Mouse (Mus musculus): ENCODE results near the gene Kcnip4.

The Kcnip4 gene

DNA sequence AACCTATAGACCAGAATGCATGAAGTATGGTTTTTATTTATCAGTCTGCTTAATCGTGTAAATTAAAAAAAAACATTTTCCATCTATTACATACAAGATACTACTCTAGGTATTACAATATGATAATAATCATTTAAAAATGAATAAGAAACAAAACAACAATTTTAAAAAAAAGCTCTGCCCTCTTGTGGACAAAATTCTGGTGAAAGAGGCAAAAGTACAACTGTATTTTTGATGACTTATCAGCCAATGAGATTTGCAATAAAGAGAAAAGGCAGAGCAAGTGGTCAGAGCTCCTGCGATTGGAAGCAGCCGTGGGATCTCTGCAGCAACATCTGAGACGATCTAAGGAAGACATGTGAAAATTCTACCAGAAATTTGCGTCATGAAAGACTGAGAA, 172.6 kb downstream of the Kcnip4 start:
- DNase-seq, result no peak

DNA sequence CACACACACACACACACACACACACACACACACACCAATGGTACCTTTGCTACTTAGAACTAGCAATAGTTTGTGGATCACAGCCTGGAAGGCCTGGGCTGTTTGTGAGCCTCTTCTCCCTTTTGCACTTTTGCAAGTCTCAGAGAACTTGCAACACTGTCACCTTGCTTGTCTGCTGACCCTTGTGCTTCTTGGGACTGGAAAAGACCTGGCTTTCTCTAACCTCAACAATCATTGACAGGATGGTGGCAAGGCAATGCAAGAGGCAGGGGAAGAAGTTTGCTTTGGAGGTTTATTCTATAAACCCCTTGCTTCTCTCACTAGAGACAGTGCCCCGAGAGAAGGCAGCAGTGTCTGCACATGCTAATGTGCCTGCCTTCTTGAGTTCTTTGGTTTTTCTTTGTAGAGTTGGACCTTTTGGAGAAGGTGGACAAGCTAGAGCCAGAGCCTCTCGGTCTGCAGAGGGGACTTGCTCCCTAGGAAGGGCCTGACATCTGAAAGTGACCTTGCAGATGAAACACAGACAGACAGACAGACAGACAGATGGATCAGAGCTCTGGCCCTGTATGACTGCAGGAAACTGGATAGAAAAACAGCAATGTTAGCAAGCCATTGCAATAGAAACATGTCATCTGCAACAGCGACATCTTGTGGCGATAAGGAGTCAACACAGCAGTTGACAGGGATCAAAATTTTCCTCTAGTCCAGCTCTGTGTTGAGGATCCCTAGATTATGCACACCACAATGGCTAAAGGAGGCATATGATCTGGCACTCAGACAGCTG, 174.4 kb downstream of the Kcnip4 start:
- DNase-seq, result peak; percentile 44

DNA sequence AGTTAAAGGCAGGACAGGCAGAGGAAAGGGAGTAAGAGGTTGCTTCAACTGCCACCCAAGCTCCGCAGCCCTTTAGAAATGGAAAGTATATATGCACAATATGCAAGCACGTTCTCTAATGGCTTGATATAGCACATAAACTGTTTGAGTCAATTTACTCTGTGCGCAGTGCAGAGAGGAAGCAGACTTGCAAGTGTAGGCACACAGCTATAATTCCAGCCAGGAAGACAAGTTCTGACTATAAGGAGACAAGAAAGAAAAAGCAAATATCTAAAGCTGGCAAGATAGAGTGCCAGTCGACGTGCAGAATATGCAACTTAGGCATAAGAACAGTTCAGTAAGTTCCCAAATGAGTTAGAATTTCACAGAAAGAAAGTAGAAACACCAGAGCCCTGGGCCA, 175.2 kb downstream of the Kcnip4 start:
- DNase-seq, result no peak

DNA sequence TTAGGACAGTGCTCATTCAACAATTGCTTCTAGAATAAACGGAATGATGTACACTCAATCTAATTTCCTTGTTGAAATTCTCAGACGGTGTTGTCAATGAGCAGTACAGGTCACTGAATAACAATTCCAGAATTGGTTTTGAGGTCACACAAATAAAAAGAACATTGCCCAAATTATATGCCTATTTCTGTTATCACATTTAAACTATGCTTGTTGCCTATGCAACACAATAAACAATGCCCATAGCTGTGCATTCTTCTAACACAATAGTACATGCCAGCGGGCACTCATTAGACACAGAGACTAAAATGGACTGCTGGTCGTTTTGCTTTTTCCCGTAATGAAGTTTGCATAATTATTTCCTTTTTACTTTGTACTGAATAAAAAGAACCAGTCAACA, 176.2 kb downstream of the Kcnip4 start:
- DNase-seq, result no peak

DNA sequence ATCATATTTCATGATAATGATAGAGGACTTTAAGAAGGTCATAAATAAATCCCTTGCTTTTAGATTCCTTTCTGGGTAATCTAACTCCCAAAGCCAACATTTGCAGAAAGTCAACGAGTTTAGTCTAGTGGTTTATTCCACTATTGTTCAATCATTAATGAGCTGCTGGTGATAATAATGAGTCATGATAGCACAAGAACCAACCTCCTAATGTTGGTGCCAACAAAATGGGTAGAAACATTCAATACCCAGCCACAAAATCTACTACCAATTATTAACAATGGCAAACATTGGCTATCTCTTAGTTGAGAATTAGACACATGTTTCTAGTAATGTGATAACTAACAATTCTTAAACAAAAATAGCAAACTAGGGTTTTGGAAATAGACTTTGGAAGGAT, 180.1 kb downstream of the Kcnip4 start:
- no peak for DNase-seq

DNA sequence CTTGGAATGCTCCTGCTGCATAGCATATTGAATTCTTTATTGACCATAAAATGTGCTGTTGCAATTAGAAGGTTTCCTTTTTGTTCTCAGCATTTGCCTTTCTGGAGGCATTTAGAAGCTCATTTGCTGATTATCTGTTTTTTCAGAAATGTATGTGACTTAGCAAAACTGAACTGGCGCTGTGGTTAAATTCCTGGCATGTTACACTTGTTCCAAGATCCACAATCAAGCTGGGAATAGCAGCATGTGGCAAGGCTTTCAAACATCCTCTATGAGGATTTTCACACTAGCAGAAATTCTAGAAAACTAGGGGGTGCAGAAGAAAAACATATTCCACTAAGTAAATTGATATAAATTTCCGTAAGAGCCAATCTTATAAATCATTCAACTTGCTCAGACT, 187.5 kb downstream of the Kcnip4 start:
- no peak for DNase-seq

DNA sequence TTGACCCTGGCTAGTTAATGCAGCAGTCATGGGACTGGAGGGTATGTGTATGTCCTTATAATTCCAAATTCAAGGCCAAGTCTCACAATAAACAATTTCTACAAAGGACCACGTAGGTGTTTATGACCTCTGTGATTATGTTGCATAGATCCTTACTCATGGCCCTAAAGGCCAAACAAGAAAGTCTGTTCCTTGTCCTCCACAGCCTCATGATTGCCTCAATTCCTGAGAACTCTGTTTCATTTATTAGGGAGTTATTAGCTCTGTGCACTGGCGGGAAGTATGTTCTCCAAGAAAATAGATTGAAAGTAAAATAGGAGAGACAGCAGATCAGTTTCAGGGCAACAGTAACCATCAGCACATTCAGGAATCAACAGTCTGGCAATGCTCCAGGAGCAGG, 191.6 kb downstream of the Kcnip4 start:
- DNase-seq, result no peak

DNA sequence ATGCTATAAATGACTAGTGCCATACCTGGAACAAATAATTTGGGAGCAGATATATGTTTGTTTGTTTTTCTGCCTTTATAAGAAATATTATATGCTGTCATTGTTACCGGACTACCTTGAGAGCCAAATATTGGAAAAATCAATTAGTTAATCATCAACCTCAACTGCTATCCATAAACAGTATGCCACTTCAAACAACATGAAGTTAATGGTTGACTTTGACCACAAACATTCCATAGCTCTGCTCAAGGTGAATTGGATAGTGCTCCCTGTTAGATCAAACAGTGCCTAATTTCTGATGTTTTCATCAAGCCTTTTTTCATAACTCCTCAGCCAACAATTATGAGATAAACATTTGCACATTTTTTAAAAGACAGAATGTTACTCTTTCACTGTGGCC, 195.7 kb downstream of the Kcnip4 start:
- DNase-seq, result no peak

DNA sequence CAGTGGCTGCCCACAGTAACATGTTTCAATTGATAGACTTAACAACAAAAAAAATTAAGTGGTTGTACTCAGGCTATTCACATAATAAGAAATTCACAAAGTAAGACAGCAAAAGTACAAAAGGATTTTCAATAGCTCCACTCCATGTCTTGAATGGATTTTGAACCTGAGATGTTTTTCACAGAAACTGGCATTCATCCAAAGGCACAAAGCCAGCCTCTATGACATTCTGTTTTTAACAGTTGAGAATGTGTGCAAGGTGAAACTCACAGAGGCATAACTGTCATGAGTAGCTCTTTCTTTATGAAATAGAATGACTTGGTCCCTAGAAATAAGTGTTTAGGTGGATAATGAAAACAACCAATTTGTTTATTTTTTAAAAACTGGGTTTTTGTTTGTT, 206.0 kb downstream of the Kcnip4 start:
- DNase-seq, result no peak

DNA sequence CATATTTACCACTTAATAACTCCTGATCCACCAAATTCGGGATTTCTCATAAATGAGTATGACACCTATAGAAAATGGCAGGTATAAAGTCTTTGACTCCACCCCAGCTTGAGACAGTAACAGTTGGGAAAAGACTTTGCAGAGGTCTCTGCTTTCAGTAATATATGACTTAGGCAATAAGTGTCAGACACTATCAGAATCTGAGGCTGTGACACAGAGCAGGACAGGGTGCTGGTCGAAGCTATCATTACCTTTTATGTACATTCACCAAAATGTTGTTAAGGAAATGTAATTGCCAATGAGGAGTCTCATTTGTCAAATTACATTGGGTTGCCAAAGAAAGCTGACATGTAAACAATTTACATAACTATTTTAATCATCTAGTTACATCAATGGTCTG, 206.8 kb downstream of the Kcnip4 start:
- no peak for DNase-seq

DNA sequence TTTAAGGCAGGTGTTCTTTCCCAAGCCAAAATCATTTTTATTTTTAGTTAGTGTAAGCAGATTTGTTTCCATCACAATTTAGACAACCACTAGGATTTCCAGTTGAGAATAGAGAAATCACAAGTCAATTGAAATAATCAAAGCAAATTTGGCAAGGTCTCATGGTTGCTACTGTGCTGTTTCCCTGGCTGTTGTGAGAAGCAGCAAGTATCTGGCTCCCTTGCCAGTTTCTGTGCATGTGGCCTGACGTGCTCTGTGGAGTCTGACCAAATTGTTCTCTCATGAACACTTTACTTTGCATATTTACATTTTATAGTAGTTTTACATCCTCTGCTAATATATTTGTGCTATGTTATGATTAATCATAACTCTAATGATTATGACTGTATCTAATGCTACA, 217.9 kb downstream of the Kcnip4 start:
- no peak for DNase-seq

DNA sequence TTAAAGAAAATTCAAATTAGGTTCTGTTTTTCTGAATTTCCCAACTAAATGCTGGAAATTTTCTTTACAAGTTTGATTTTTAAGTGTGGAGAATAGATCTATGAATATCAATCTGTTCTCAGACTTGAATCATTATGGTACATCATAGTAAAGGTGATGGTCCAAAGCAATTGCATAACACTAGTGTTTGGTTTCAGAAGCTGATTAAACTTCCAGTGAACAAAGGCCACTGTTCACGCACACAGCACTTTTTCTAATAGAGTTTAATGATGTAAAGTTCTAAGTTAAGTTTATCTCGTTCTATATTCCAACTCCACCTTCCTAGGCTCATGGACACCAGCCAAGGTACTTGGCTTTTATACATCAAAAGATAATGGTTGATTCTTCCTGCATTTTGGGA, 219.4 kb downstream of the Kcnip4 start:
- no peak for DNase-seq

DNA sequence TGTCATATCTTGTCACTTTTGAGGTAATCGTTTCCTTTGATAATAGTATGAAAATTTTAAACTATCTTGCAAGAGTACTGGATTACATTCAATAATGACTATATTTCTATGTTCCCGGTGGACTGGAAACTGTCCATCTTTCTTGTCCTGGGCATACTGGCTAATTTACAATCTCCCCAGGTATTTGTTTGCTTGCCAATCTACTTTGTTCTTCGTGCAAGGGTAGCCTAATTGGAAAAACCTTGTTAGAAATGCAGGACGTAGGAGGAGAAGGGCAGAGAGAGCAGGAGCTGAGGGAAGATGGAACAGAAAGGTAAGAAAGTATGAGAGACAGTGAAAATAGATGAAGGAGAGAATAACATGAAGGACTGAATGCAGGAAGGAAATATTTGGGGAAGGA, 226.1 kb downstream of the Kcnip4 start:
- no peak for DNase-seq

DNA sequence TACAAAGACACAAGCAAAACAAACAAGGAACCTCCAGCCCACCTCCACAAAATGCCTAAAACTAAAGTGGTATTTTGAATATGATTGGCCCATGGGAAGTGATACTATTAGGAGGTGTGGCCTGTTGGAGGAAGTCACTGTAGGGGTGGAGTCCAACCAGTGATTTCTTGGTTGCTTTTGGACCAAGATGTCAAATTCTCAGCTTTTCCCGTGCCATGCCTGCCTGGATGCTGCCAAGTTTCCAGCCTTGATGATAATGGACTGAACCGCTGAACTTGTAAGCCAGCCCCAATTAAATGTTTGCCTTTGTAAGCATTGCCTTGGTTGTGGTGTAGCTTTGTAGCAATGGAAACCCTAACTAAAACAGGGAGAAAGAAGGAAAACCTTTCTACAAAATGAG, 232.3 kb downstream of the Kcnip4 start:
- no peak for DNase-seq

DNA sequence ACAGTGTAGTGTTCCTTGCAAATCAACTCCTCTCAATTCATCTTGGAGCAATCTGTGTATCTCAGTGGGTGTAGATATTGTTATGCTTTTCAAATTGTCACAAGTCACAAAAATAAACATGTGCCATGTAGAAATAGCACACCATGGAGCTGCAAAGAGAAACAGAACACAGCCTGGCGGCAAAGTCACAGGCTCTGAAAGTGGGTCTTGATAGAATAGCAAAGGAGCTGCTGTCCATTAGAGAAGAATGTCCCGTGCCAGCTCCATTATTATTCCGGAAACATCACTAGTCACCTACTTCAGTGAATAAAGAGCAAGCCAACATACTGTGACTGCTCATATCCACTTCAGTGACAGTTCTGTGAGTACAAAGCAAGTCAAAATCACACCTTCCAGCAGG, 232.9 kb downstream of the Kcnip4 start:
- no peak for DNase-seq

DNA sequence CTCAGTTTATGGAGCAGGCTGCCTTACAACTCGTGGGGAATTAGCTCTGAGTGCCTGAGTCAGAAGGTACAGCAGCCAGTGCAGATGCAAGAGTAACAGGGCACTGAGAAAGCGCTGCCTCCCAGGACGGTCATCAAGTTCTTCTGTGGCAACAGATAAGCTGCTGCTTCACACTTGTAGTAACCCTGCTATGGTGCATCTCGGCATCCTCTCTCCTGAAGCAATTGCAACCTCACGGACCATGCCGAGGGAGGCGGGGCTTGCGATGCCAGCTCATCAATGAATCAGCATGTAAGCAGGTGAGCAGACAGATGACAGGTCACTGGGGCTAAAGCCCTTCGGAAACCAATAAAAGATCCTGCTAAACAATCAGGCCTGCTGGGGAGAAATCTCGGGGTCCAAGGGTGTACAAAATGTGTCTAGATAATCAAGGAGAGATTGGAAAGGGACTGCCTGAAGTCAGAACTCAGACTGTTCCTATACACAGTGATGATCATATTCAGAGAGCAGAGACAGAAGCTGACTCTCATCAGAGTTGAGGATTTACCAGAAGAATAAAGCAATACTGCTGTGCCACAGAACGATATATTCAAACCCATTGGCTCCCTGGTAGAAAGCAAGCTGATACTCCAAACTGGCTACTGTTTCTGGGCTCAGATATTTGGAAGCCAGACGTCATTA, 239.1 kb downstream of the Kcnip4 start:
- DNase-seq, result peak; percentile 3

DNA sequence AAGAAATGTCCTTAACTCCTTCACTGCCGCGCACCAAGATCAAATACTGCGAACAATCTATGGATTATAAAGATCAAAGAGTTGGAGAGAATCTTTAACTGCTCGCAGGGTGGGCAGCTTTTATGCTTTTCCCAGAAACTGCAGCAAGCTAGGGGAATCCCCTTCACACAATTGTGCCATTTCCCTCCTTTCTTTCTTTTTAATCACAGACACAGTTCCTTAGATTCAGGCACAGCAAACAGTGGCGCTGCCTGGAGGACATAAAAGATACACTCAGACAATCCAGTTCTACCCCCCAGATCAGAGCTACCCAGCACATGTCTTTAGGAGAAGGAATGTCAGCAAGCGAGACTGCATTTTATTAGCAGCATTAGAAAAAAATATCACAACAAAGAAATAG, 239.9 kb downstream of the Kcnip4 start:
- DNase-seq, result no peak

DNA sequence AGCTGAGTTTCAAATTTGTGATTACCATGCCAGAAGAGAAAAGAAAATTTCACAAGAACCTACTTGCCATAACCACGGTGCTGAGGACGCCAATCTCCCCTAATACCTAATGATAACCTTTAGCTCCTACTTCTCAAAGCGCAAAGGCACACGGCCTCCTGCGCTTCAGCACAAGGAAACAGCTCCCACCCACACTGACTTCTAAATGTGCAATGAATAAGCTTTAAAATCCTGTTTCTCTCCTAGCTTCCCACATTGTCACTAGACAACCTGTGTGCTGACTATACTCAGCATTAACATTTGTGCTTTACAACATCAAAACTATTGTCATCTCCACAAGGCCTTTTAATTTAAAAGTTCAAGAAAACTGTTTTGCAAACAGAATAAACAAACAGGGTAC, 241.3 kb downstream of the Kcnip4 start:
- no peak for DNase-seq

DNA sequence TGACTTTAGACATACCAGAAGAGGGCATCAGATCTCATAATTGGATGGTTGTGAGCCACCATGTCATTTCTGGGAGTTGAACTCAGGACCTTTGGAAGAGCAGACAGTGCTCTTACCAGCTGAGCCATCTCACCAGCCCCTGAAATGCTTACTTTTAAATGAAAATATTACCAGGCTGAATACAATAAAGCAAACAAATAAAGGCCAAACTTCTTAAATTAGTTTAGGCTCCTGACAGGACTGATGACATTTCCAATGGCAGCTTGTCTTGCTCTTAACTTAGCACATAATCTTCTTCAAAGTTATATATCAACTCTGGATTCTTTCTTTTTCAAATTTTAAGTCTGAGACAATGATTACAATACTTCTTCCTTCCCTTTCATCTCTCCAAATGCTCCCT, 252.8 kb downstream of the Kcnip4 start:
- DNase-seq, result no peak

DNA sequence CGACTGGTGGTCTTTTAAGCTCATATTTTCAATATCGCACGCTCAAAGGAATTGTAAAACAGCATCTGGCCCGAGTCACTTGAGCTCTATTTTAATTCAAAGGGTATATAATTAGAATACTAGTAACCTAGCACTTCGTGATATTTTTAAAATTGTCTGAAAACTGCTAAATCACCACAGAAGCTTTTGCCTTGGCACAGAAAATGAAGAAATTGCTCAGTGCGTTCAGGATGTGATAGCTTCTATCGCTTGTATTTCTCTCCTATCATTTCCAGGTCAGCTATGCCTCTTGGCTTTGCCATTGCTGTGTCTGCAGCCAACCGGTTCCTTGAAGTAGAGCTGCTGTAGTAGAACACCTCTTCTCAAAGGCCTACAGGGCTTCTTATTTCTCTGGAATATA, 255.9 kb downstream of the Kcnip4 start:
- no peak for DNase-seq

DNA sequence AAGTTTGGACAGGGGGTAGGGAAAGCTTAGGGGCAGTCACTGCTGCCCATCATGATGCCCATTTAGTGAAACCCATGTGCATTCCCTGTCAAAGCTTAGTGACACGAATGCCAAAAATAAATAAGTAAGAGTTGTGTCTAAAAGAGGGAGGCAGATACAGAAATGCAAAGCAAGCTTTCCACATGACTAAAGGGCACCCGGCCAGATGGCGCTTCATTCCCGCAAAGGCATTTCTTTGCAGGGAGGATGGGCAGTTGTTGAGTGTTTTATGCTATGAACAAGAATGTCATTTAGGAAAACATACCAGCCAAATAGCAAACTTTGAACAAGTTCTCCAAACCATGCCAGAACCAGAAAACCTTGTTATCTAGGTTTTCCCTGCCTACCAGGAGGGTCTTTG, 265.4 kb downstream of the Kcnip4 start:
- no peak for DNase-seq

DNA sequence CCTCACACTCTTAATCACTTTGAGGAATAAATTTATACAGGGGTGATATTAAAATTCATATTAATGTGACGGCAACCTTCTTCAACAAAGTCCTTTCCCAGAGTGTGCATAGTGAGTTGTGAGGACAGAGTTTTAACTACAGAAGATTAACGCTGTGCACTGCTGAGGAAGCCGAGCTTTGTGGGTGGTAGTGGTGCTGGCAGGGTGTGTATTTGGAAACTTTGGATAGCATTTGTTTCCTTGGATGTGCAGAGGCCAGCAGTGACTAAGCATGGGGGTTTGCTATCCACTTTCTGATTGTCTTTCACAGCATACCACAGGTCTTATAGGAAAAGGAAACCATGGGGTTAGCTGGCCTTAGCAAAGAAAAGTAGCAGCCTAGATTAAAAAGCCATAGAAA, 267.9 kb downstream of the Kcnip4 start:
- no peak for DNase-seq

DNA sequence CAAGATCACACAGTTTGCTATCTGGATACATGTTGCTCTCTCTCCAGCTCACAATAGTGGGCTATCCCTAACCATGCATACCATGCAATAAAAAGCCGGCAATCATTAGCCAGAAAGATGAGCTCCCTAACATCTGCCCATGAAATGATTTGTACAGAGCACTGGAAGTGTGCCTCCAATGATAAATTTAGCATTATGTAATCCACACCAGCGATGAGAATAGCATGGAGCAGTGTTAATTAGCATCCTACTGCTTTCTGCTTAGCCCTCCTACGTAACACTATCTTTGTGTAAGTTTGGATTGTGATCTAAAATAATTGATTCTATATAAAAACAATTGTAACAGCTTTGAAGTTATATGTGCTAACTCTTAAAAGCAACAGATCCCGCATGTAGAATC, 268.7 kb downstream of the Kcnip4 start:
- DNase-seq, result no peak

DNA sequence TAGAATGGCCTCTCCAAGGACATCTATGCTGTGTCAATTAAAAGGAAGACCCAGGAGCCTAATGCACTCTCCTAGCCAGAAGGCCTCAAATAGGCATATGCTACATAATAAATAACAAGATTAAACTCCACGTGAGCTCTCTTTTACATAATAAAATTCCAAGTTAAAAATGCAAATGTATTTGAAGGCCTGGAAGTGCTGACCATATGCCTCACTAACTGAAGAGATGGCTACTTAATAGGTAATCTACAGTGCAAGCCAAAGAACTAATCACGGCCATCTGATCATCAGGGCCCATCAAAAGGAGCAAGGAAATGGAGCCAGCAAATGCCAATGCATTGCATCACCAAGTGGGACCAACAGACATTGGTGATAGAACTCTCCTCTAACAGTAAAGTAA, 277.6 kb downstream of the Kcnip4 start:
- no peak for DNase-seq

DNA sequence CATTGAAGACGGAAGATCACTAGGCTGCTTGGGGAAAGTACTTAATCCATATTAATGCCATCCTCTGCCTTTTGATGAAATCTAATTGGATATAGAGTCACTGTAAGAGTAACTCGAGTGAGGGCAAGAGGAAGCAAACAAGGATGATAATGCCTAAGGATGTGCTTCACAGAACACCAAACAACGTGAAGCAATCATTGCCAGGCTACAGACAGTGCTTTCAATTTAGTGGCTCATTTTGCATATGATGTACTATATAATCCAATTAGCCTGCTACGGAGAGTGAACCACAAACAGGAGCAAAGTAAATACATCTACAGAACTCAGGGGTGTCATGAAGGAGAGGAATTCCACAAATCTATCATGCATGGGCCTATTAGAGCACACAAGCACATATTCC, 280.3 kb downstream of the Kcnip4 start:
- no peak for DNase-seq

All from kidney, adult 18-20 months (tissue).